Mouse (Mus musculus): Measurements from ENCODE around the gene Pik3r5. TPM values are rescaled to one million over a fixed set of nuclear protein-coding genes. Genes with fewer than 3 reads are reported as not detected.

The Pik3r5 gene
- 1.3 TPM in 2 replicates for polyA plus RNA-seq (2016; fragmentation: Nextera tagmentation; extraction: Ambion mirVana)

DNA sequence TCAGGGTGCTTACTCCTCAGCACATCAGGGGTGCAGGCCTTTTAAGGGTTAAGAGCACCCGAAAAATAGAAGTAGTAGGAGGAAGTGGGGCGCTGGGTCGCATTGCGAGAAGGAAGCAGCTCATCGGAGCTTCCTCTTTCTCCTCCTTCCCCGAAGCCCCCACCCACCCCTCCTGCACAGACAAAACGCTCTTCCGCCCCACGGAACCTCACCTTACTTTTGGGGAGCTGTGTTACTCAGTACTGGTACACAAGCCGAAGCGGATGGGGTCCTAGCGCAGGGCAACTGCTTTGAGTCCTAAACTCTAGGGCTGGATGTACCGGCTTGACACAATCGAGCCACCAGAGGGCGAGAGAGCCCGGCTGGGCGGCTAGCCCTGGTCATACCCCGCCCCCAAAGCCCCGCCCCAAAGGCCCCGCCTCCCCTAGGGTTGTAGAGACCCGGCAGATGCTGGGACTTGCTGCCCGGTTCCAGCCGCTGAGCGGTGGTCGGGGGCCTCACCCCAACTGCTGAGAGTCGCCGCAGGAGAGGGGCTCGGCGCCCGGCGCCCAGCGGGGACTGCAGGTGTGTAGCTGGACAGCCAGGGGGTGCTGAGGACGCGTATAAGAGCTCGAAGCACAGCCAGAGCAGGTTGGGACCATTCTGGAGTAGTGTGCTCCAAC, at the start of gene Pik3r5:
Gene Pik3r5 (plus strand): TSS at position 423 of the 662 bp plus-strand sequence.
- 8% methylated on average over 35 of the region's 35 CpGs for WGBS
- Histone ChIP-seq H3K36me3 (no peaks in the 10 kb centered on the region), H3K4me3 (peak within 1 kb of the TSS; percentile 43), H3K27ac (no peak within 1 kb of the TSS), H3K4me2 (replicated peaks) (peak within 1 kb of the TSS; percentile 72), H3K9me3 (no peaks in the 10 kb centered on the region), H3K4me1 (peaks cover 13% of the 10 kb centered on the region), H3K9ac (peak within 1 kb of the TSS; percentile 44; the same call in 1 of the 2 replicates), H3K27me3 (replicated peaks) (peaks cover 12% of the 10 kb centered on the region)
- ATAC-seq (ENCODE audit: low FRiP score, low read depth) = peak; percentile 88

DNA sequence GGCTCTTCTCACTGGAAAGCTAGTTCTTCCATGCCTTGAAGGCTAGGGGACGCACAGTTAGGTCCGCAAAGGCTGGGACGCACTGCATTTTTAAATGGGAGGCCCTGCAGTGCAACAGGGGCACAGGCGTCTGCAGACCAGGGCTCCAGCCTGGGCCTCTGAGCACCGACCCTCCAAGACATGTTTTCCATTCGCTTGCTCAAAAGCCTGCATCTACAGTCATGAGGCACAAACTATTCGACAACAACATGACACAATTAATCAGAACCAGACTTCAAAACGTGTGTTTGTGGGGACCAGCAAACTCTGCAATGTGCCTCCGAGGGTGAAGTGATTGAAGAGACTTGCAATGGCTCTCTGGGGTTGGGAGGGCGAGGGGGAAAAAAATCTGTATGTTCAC, 48.4 kb upstream of the Pik3r5 start:
- ATAC-seq (ENCODE audit: low FRiP score, low read depth) = no peak
- 3% methylated on average over 10 of the region's 10 CpGs for WGBS
- peak overlapping the region; percentile 7; the same call in 1 of the 2 replicates for H3K27ac ChIP-seq

GRCm38 (mm10) chr11:68384131-68384530, 47.8 kb upstream of the Pik3r5 start:
- 3% methylated on average over 12 of the region's 12 CpGs for WGBS
- Histone ChIP-seq H3K4me3 (peak overlapping the region; percentile 70), H3K4me1 (peaks cover 52% of the 10 kb centered on the region), H3K36me3 (0 out of 2 replicates have a peak, but pooled peaks cover 3% of the 10 kb centered on the region), H3K4me2 (replicated peaks) (peak overlapping the region; percentile 95), H3K9me3 (no peaks in the 10 kb centered on the region), H3K27ac (no peak overlapping the region), H3K9ac (peak overlapping the region; percentile 86), H3K27me3 (replicated peaks) (peaks cover 43% of the 10 kb centered on the region)
- no peak for ATAC-seq (ENCODE audit: low FRiP score, low read depth)

More for the DNA sequence above, 48.4 kb upstream of the Pik3r5 start:
- H3K4me2 ChIP-seq (replicated peaks) = peak overlapping the region; percentile 95
- peak overlapping the region; percentile 86 for H3K9ac ChIP-seq
- no peaks in the 10 kb centered on the region for H3K9me3 ChIP-seq
- H3K27me3 ChIP-seq (replicated peaks) = peaks cover 41% of the 10 kb centered on the region
- 0 out of 2 replicates have a peak, but pooled peaks cover 3% of the 10 kb centered on the region for H3K36me3 ChIP-seq
- H3K4me3 ChIP-seq = peak overlapping the region; percentile 70
- peaks cover 58% of the 10 kb centered on the region for H3K4me1 ChIP-seq

DNA sequence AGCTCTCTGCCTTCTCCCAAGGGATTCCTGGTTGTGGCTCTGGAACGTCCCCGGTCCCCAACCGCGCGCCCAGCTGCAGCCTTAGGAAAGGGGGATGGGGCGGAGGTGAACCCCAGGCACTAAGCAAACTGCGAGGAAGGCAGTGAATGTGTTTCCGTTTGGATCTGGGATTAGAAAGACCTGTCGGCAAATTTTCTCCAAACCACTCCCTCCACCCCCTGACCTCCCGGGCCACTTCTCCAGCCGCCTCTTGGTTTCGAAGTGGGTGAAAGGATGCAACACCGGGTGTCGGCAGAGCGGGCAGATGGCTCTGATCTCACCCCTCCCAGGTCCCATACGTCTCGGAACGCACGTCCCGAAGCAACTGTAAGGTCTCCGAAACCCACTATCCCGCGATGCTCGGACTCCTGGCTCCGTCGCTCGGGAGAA, 47.3 kb upstream of the Pik3r5 start:
- peak overlapping the region; percentile 70 for H3K4me3 ChIP-seq
- peak overlapping the region; percentile 95 for H3K4me2 ChIP-seq (replicated peaks)
- WGBS = under 1% methylated on average over 27 of the region's 27 CpGs
- H3K27ac ChIP-seq = 0 out of 2 replicates have a peak overlapping the region, but pooled peaks have one; percentile 62
- H3K9me3 ChIP-seq = no peaks in the 10 kb centered on the region
- peak overlapping the region; percentile 86 for H3K9ac ChIP-seq
- H3K4me1 ChIP-seq = peaks cover 50% of the 10 kb centered on the region
- H3K36me3 ChIP-seq = 0 out of 2 replicates have a peak, but pooled peaks cover 3% of the 10 kb centered on the region
- no peak for ATAC-seq (ENCODE audit: low FRiP score, low read depth)
- H3K27me3 ChIP-seq (replicated peaks) = peaks cover 43% of the 10 kb centered on the region

DNA sequence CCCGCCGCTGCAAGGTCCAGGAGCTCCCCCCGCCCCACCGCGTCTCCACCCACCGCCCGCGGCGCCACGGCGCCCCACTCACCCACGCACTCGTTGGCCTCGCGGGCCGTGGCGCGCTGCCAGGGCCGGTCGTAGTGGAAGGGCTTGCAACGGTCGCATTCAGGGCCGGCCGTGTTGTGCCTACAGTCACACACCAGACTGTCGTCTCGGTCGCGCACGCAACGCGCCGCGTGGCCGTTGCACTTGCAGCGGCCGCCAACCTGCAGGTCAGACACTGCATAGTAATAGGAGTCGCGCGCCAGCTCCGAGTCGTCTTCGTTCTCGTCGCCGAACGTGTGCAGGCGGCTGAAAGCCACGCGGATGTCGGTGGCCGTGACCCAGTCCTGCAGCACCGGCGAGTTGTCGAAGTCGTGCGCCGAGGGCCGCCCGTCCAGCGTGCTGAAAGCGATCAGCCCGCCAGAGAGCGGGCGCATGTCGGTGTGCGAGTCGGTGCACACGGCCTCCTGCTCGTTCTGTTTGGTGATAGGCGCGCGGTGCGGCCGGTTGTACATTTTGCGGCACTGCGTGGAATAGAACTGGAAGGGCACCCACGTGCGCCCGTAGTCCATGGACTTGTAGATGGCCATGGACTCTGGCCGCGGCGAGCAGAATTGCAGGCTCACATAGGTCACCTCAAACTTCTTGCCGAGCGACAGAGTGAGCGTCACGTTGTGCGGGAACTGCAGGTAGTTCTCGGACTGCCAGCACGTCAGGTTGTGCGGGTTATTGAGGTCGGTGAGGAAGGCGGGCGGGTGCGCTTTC, 46.7 kb upstream of the Pik3r5 start:
- H3K27ac ChIP-seq = peak overlapping the region; percentile 62
- H3K4me1 ChIP-seq = peaks cover 47% of the 10 kb centered on the region
- no peak for ATAC-seq (ENCODE audit: low FRiP score, low read depth)
- H3K9me3 ChIP-seq = no peaks in the 10 kb centered on the region
- peaks cover 43% of the 10 kb centered on the region for H3K27me3 ChIP-seq (replicated peaks)
- WGBS = under 1% methylated on average over 94 of the region's 94 CpGs
- H3K36me3 ChIP-seq = 0 out of 2 replicates have a peak, but pooled peaks cover 3% of the 10 kb centered on the region
- H3K4me2 ChIP-seq (replicated peaks) = peak overlapping the region; percentile 95
- peak overlapping the region; percentile 70 for H3K4me3 ChIP-seq
- H3K9ac ChIP-seq = peak overlapping the region; percentile 86

DNA sequence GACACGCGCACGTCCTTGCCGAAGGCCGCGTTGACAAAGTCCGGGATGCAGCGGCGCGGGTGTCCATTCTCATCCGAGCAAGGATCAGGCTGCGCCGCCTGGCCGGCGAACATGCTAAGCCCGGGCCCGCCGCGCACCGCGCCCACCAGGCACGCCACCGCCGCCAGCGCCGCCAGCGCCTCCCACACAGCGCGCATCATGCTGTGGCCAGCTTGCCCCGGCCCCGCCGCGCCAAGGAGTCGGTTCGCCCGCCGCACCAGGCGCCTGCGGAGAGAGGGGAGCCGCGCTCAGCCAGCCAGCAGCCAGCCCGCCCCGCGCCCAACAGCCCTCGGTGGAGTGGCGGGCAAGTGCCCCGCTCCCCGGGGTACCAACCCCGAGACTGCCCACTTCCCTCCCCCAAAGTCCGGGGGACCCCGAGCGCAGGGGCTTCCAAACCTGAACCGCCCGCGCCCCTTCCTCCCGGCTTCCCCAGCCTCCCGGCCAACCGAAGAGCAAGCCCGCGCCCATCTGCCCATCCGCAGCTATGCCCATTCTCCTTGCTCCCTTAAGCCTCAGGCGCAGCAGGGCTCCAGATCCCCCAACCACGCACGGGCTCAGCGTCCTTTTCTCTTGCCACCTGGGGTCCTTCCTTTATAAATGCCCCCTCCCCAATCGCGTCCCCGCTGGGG, 45.9 kb upstream of the Pik3r5 start:
- H3K36me3 ChIP-seq = 0 out of 2 replicates have a peak, but pooled peaks cover 3% of the 10 kb centered on the region
- peaks cover 51% of the 10 kb centered on the region for H3K27me3 ChIP-seq (replicated peaks)
- H3K4me2 ChIP-seq (replicated peaks) = peak overlapping the region; percentile 95
- peak; percentile 61 for ATAC-seq (ENCODE audit: low FRiP score, low read depth)
- peak overlapping the region; percentile 62 for H3K27ac ChIP-seq
- peaks cover 55% of the 10 kb centered on the region for H3K4me1 ChIP-seq
- peak overlapping the region; percentile 86 for H3K9ac ChIP-seq
- H3K4me3 ChIP-seq = peak overlapping the region; percentile 70
- no peaks in the 10 kb centered on the region for H3K9me3 ChIP-seq
- under 1% methylated on average over 64 of the region's 68 CpGs for WGBS

- Histone ChIP-seq H3K4me1 (peaks cover 47% of the 10 kb centered on the region), H3K36me3 (0 out of 2 replicates have a peak, but pooled peaks cover 3% of the 10 kb centered on the region), H3K27me3 (replicated peaks) (peaks cover 58% of the 10 kb centered on the region), H3K9me3 (no peaks in the 10 kb centered on the region), H3K4me3 (peak overlapping the region; percentile 70), H3K4me2 (replicated peaks) (peak overlapping the region; percentile 95), H3K9ac (peak overlapping the region; percentile 86), H3K27ac (peak overlapping the region; percentile 62)
- peak; percentile 75 for ATAC-seq (ENCODE audit: low FRiP score, low read depth)
- WGBS = under 1% methylated on average over 90 of the region's 90 CpGs
Observed at GRCm38 (mm10) chr11:68386589-68387440, 45.1 kb upstream of the Pik3r5 start.

DNA sequence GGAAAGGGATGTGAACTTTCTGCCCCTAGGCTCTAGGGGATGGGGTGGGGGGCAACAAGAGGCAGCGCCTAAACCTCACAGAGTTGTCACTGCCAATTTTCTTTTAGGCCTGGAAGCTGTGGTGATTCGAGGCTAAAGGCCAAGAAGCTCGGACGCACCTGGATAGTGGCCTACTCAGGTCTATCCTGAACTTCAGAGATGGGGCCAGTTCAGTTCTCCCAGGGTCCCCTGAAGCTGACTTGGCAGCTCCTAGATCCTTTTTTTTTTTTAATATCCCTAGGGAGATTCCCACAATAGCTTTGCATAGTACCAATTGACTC, 44.5 kb upstream of the Pik3r5 start:
- Histone ChIP-seq H3K27ac (peak overlapping the region; percentile 62; the same call in 1 of the 2 replicates), H3K9ac (peak overlapping the region; percentile 86), H3K36me3 (0 out of 2 replicates have a peak, but pooled peaks cover 3% of the 10 kb centered on the region), H3K4me3 (peak overlapping the region; percentile 70), H3K27me3 (replicated peaks) (peaks cover 61% of the 10 kb centered on the region), H3K4me1 (peaks cover 43% of the 10 kb centered on the region), H3K4me2 (replicated peaks) (peak overlapping the region; percentile 95), H3K9me3 (no peaks in the 10 kb centered on the region)
- 16% methylated on average over 4 of the region's 4 CpGs for WGBS
- no peak for ATAC-seq (ENCODE audit: low FRiP score, low read depth)

DNA sequence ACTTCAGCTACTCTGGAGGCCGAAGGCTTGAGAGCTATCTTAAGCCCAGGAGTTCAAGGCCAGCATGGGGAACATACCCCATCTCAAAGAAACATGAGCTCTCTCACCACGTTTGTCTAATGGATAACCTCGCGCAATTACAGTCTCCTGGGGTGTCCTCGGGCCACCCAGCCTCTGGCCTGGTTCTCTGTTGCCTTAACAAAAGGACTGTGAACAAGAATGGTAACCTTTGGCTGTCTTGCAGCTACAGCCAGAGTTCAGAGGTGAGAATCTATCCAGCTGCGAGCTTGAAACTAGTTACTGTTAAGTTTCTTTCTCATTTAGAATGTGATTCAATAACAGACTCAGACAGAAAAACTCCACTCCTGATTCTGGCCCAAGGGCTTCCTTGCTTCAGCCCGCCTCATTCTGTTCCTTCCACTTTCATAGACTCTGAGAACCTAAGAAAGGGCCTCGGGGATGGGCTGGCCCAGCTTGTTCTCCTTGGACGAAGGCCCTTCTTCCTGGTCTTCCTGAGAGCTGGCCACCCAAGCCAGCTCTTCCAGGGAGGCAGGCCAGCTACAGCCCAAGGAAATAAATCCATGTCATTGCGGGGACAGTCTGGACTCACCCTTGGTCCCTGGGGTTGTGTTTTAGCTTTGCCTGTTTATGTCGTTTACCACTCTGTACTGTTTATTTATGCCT, 43.8 kb upstream of the Pik3r5 start:
- Histone ChIP-seq H3K36me3 (0 out of 2 replicates have a peak, but pooled peaks cover 3% of the 10 kb centered on the region), H3K27ac (no peak overlapping the region), H3K4me1 (peaks cover 43% of the 10 kb centered on the region), H3K4me2 (replicated peaks) (peak overlapping the region; percentile 95; the same call in 1 of the 2 replicates), H3K9ac (no peak overlapping the region), H3K4me3 (no peak overlapping the region), H3K9me3 (no peaks in the 10 kb centered on the region), H3K27me3 (replicated peaks) (peaks cover 66% of the 10 kb centered on the region)
- ATAC-seq (ENCODE audit: low FRiP score, low read depth) = no peak
- WGBS = 20% methylated on average over 11 of the region's 11 CpGs

- Histone ChIP-seq H3K4me2 (replicated peaks) (peak overlapping the region; percentile 95; the same call in 1 of the 2 replicates), H3K27ac (no peak overlapping the region), H3K9me3 (no peaks in the 10 kb centered on the region), H3K9ac (no peak overlapping the region), H3K4me3 (no peak overlapping the region), H3K27me3 (replicated peaks) (peaks cover 61% of the 10 kb centered on the region), H3K4me1 (peaks cover 40% of the 10 kb centered on the region), H3K36me3 (0 out of 2 replicates have a peak, but pooled peaks cover 3% of the 10 kb centered on the region)
- ATAC-seq (ENCODE audit: low FRiP score, low read depth) = no peak
- WGBS = 16% methylated on average over 1 of the region's 1 CpGs
Observed at GRCm38 (mm10) chr11:68388655-68389015, 43.3 kb upstream of the Pik3r5 start.
